Mouse (Mus musculus) G1E-ER4 (cell line): Measurements from ENCODE around the gene Fgfrl1. TPM values are rescaled to one million over a fixed set of nuclear protein-coding genes. Genes with fewer than 3 reads are reported as not detected.

Experiments used
- GATA1 ChIP-seq: IDR thresholded peaks from one replicate; pipeline ENCODE4 v1.8.0; 2012; ENCODE audit warnings: low read length, inconsistent platforms
- polyA plus RNA-seq: library from polyadenylated mRNA; stranded (reverse); fragments of >175 nt; gene quantifications from 2 replicates; pipeline ENCODE4 v1.2.3, GENCODE M21; 2012

Gene Fgfrl1
- polyA plus RNA-seq, 1 experiment = 13.3 TPM

GRCm38 (mm10) chr5:108708981-108709731, 17.0 kb downstream of the Fgfrl1 start:
- TF ChIP-seq GATA1 = no peak

- no peak for TF ChIP-seq GATA1
Observed at GRCm38 (mm10) chr5:108711968-108712367, 19.8 kb downstream of the Fgfrl1 start.

- TF ChIP-seq GATA1 = no peak
Observed at GRCm38 (mm10) chr5:108713096-108713495, 20.9 kb downstream of the Fgfrl1 start.

- TF ChIP-seq GATA1 = no peak
Observed at GRCm38 (mm10) chr5:108713691-108714090, 21.5 kb downstream of the Fgfrl1 start.

GRCm38 (mm10) chr5:108714149-108714548, 22.0 kb downstream of the Fgfrl1 start:
- no peak for TF ChIP-seq GATA1

GRCm38 (mm10) chr5:108715974-108716373, 23.8 kb downstream of the Fgfrl1 start:
- no peak for TF ChIP-seq GATA1

GRCm38 (mm10) chr5:108718051-108718450, 25.9 kb downstream of the Fgfrl1 start:
- TF ChIP-seq GATA1 = no peak

GRCm38 (mm10) chr5:108719761-108720160, 27.6 kb downstream of the Fgfrl1 start:
- no peak for TF ChIP-seq GATA1

- TF ChIP-seq GATA1 = no peak
Observed at GRCm38 (mm10) chr5:108724006-108724405, 31.8 kb downstream of the Fgfrl1 start.

- TF ChIP-seq GATA1 = no peak
Observed at GRCm38 (mm10) chr5:108726557-108727248, 34.5 kb downstream of the Fgfrl1 start.

- no peak for TF ChIP-seq GATA1
Observed at GRCm38 (mm10) chr5:108727425-108727824, 35.2 kb downstream of the Fgfrl1 start.

- no peak for TF ChIP-seq GATA1
Observed at GRCm38 (mm10) chr5:108741844-108742243, 49.7 kb downstream of the Fgfrl1 start.

- no peak for TF ChIP-seq GATA1
Observed at GRCm38 (mm10) chr5:108742596-108742995, 50.4 kb downstream of the Fgfrl1 start.

- no peak for TF ChIP-seq GATA1
Observed at GRCm38 (mm10) chr5:108743856-108744255, 51.7 kb downstream of the Fgfrl1 start.

GRCm38 (mm10) chr5:108744629-108745028, 52.4 kb downstream of the Fgfrl1 start:
- no peak for TF ChIP-seq GATA1

- TF ChIP-seq GATA1 = no peak
Observed at GRCm38 (mm10) chr5:108750328-108751210, 58.4 kb downstream of the Fgfrl1 start.

Other genes starting within 250 kb of the Fgfrl1 start
- gene Mfsd7a, start 243.5 kb upstream of the Fgfrl1 start, polyA plus RNA-seq = not detected in 2 replicates
- 15.1 and 16.4 TPM in 2 replicates for gene Pcgf3, start 231.2 kb upstream of the Fgfrl1 start, polyA plus RNA-seq
- 0.09 and 0.13 TPM in 2 replicates for gene Cplx1, start 142.4 kb upstream of the Fgfrl1 start, polyA plus RNA-seq
- gene Gak, start 62.6 kb upstream of the Fgfrl1 start, polyA plus RNA-seq = 65.6 and 99.4 TPM in 2 replicates
- gene Tmem175, start 62.6 kb upstream of the Fgfrl1 start, polyA plus RNA-seq = 2.1 and 4.4 TPM in 2 replicates
- 7.2 and 7.4 TPM in 2 replicates for gene Idua, start 32.1 kb upstream of the Fgfrl1 start, polyA plus RNA-seq
- 4.2 and 5.0 TPM in 2 replicates for gene Dgkq, start 22.7 kb upstream of the Fgfrl1 start, polyA plus RNA-seq
- gene Slc26a1, start 16.8 kb upstream of the Fgfrl1 start, polyA plus RNA-seq = 0.89 and 1.4 TPM in 2 replicates
- not detected in 2 replicates for gene Rnf212, start 82.6 kb downstream of the Fgfrl1 start, polyA plus RNA-seq
- gene Tmed11, start 103.0 kb downstream of the Fgfrl1 start, polyA plus RNA-seq = not detected in 2 replicates
- gene Vmn2r8, start 116.5 kb downstream of the Fgfrl1 start, polyA plus RNA-seq = not detected in 2 replicates
- not detected in 2 replicates for gene Vmn2r9, start 160.2 kb downstream of the Fgfrl1 start, polyA plus RNA-seq